Mouse (Mus musculus) stomach, embryonic 15.5 days (tissue): ENCODE data around the gene Duoxa2. TPM values are rescaled to one million over a fixed set of nuclear protein-coding genes. Genes with fewer than 3 reads are reported as not detected.

Experiments
- ATAC-seq: fragments of 200-750 bp; cut with Nextera tagmentation; 2 replicates; pipeline ENCODE4 v1.8.0; 2017; ENCODE audit warnings: low read depth, moderate number of reproducible peaks, moderate TSS enrichment; ENCODE audit not compliant: insufficient read depth, low FRiP score
- H3K27ac ChIP-seq: fragments of 300-500 bp; sonication (generic); 2 replicates; pipeline ENCODE4 v1.5.1; 2015; ENCODE audit warnings: mild to moderate bottlenecking, inconsistent platforms
- H3K27me3 ChIP-seq: fragments of 300-500 bp; sonication (generic); replicated peaks from 2 replicates; pipeline ENCODE4 v1.6.1; 2015; ENCODE audit warnings: inconsistent platforms
- H3K36me3 ChIP-seq: fragments of 300-500 bp; sonication (generic); 2 replicates; pipeline ENCODE4 v1.6.1; 2015; ENCODE audit warnings: inconsistent platforms
- H3K4me1 ChIP-seq: fragments of 300-500 bp; sonication (generic); 2 replicates; pipeline ENCODE4 v1.6.1; 2015; ENCODE audit warnings: inconsistent platforms
- H3K4me2 ChIP-seq: fragments of 300-500 bp; sonication (generic); 2 replicates; pipeline ENCODE4 v1.6.1; 2015; ENCODE audit warnings: mild to moderate bottlenecking, inconsistent platforms
- H3K4me3 ChIP-seq: fragments of 300-500 bp; sonication (generic); replicated peaks from 2 replicates; pipeline ENCODE4 v1.5.1; 2015; ENCODE audit warnings: inconsistent platforms
- H3K9ac ChIP-seq: fragments of 300-500 bp; sonication (generic); 2 replicates; pipeline ENCODE4 v1.6.1; 2015; ENCODE audit warnings: inconsistent platforms
- H3K9me3 ChIP-seq: fragments of 300-500 bp; sonication (generic); 2 replicates; pipeline ENCODE4 v1.6.1; 2016; ENCODE audit warnings: inconsistent platforms
- WGBS: fragments of 180-500 bp; shearing (Covaris S2); methylation state at CpG from one replicate; pipeline ENCODE4 v1.1.7; 2015; 5-methylcytosine and 5-hydroxymethylcytosine counted together
- polyA plus RNA-seq: library from polyadenylated mRNA; unstranded; fragments of >200 nt; fragmentation: Nextera tagmentation; extraction: Ambion mirVana; gene quantifications from 2 replicates; pipeline ENCODE4 v1.2.1, GENCODE M21; 2015

Duoxa2 gene
- 0.59 and 0.87 TPM in 2 replicates for polyA plus RNA-seq

DNA sequence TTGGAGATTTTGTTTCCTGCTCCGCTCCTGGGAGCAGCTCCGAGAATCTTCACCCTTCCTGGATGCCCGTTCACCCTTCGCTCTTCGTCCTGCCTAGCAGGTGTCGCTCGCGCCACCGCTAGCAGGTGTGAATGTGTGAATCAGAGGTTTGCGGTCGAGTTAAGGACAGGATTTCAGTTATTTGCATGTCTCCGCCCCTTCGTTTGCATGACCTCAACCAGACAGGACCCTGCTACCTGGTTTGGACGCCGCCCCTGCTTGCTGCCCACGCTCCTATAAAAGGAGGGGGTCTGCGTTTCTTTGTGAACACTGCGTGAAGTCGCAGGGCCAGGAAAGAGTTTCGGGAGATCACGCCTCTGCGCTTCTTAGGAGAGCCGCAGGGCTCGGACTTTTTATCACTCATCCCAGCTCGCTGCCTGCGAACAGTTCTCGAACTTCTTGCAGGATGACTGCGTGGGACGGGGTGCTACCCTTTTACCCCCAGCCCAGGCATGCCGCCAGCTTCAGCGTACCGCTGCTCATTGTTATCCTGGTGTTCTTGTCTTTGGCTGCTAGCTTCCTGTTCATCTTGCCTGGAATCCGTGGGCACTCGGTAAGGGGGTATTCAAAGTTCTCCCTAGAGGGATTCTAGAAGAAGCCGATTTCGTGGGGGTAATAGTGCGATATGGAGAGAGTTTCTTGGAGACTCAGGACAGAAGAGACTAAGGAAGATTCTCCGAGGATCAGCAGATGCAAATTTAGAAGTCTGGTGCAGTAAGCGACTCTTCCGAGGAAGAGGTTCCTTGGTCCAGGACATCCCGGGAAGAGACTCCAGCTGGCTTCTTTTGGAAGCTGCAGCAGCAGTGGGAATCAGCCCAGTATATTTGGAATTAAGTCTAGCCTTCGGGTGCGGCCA lies at the start of gene Duoxa2:
Gene Duoxa2, plus strand, starts transcription at position 305 of the 895 bp plus-strand sequence.
- Histone ChIP-seq H3K9ac (no peak within 1 kb of the TSS), H3K4me1 (peaks cover 35% of the 10 kb centered on the region), H3K4me3 (peak within 1 kb of the TSS; percentile 27), H3K9me3 (no peaks in the 10 kb centered on the region), H3K4me2 (peak within 1 kb of the TSS; percentile 57), H3K27ac (no peak within 1 kb of the TSS), H3K36me3 (no peaks in the 10 kb centered on the region), H3K27me3 (peaks cover 90% of the 10 kb centered on the region)
- ATAC-seq = no peak; the same call in 1 of the 2 replicates
- 1% methylated on average over 43 of the region's 43 CpGs for WGBS

DNA sequence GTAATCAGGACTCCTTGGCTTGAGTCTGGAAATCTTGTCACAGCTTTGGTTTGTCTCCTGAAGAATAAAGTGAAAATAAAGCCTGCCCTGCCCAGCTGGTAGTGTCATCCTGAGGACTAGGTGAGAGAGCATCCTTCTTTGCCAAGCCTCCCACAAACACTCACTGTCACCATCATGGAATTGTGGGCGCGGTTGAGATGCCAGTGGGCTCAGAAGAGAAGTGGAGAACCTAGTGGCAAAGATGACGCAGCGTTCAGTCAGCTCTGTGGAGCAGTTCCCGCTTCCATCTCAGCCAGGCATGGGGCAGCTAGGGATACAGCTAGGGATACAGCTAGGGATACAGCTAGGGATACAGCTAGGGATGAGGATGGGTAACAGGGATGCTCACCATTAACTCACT lies 42.7 kb upstream of the Duoxa2 start:
- no peaks in the 10 kb centered on the region for H3K9me3 ChIP-seq
- no peak overlapping the region for H3K27ac ChIP-seq
- H3K36me3 ChIP-seq = no peaks in the 10 kb centered on the region
- no peak overlapping the region for H3K4me3 ChIP-seq
- no peak for ATAC-seq
- no peaks in the 10 kb centered on the region for H3K27me3 ChIP-seq
- WGBS = 90% methylated on average over 5 of the region's 5 CpGs
- H3K4me1 ChIP-seq = no peaks in the 10 kb centered on the region
- H3K9ac ChIP-seq = no peak overlapping the region
- H3K4me2 ChIP-seq = no peak overlapping the region

DNA sequence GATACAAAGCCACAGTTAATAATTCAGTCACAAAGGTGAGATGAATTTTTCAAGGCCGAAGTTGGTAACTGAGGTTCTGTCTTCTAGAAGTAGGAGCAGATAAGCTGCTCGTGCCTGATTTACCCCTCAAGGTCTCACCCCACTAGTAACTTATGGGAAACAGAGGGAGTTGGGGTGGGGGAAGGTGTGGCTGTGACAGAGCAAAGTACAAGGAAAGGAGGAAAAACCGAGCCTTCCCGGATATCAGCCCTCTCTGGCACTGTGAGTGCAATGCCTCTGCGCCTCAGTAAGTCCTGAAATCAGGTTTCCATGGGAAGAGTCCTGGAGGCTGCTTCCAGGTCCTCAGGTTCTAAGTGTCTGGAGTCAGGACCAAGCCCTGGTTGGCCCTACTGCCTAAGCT lies 38.0 kb upstream of the Duoxa2 start:
- Histone ChIP-seq H3K27ac (no peak overlapping the region; the same call in 1 of the 2 replicates), H3K9ac (no peak overlapping the region), H3K9me3 (no peaks in the 10 kb centered on the region), H3K4me2 (no peak overlapping the region), H3K36me3 (no peaks in the 10 kb centered on the region), H3K4me1 (no peaks in the 10 kb centered on the region), H3K27me3 (no peaks in the 10 kb centered on the region), H3K4me3 (no peak overlapping the region)
- 74% methylated on average over 5 of the region's 5 CpGs for WGBS
- 0 out of 2 replicates have a peak, but pooled peaks have one; percentile 48 for ATAC-seq

DNA sequence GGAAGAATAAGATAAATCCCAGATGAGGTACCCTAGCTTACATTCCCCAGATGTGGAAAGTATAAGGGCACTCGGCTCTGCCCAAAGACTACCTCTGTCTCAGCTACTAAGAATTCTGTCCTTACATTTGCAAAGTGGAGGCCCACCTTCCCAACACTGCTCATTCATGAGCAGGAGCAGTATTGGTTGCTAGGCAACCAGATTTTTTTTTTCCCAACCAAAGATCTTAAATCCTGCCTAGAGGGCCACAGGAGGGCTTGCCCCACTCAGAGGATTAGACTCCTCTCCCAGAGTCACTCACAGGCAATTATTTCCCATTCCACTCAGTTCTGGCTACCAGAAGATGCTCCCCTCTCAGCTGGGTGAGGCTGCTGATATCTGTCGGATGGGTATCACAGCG lies 34.0 kb upstream of the Duoxa2 start:
- no peaks in the 10 kb centered on the region for H3K27me3 ChIP-seq
- H3K4me2 ChIP-seq = no peak overlapping the region
- H3K4me3 ChIP-seq = no peak overlapping the region
- no peaks in the 10 kb centered on the region for H3K4me1 ChIP-seq
- no peak overlapping the region for H3K27ac ChIP-seq
- WGBS = 73% methylated on average over 3 of the region's 3 CpGs
- H3K9ac ChIP-seq = no peak overlapping the region
- no peaks in the 10 kb centered on the region for H3K9me3 ChIP-seq
- no peak for ATAC-seq
- H3K36me3 ChIP-seq = no peaks in the 10 kb centered on the region

DNA sequence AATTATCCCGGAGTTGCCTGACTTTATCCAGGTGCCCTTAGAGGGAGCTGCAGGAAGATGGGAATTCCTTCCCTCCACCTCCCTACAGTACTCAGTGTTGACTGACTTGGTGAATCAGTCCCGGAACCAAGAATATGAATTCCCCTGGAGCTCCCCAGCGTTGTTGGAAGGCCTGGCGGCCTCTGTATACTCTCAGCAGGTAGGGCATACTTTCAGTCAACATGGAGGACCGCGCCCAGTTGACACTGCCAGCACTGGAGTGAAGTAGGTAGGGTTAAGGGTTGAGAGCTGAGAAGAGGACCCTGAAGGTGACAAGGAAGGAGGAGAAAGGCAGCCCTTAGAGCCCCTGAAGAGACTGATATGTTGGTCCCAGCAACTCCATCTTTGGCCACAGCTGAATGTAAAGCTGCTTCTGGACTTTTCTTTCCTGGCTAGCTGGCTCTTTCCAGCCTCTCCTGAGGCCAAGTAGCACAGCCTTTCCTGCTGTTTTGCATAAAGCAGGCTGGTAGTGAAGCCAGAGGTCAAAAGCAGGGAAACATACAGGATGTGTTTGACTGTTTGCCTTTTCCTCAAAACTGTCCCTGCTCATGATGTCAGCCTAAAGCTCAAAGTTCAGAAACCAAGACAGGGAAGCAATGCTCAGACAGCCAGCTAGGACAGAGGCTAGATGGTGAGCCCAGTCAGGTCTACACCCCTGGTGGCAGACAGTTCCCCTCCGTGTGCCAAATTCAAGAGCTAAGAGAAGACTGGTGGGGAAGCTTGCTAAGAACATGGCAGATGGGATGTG lies 32.1 kb upstream of the Duoxa2 start:
- H3K36me3 ChIP-seq = no peaks in the 10 kb centered on the region
- H3K27me3 ChIP-seq = no peaks in the 10 kb centered on the region
- peak; percentile 86 for ATAC-seq
- no peaks in the 10 kb centered on the region for H3K4me1 ChIP-seq
- H3K4me2 ChIP-seq = no peak overlapping the region
- H3K9me3 ChIP-seq = no peaks in the 10 kb centered on the region
- peak overlapping the region; percentile 59 for H3K27ac ChIP-seq
- H3K9ac ChIP-seq = no peak overlapping the region
- WGBS = 82% methylated on average over 7 of the region's 7 CpGs
- H3K4me3 ChIP-seq = no peak overlapping the region

DNA sequence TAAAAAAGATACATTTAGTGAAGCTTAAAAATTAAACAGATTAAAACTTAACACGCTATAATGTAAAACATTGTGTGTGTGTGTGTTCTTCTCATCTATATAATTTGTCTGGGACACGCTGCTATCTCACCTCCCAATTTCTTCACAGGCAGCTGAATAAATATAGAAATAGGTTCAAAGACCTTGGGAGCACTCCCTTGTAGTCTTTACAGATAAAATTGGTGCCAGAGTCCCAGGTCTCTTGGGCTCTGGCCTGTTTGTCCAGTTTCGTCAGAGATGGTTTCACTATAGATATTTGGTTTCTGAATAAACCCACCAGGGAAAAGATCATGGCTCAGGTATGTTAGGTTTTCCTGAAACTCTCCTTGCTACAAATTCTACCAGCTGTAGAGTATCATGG lies 19.9 kb upstream of the Duoxa2 start:
- no peak overlapping the region for H3K4me2 ChIP-seq
- H3K9ac ChIP-seq = no peak overlapping the region
- H3K4me3 ChIP-seq = no peak overlapping the region
- H3K27me3 ChIP-seq = no peaks in the 10 kb centered on the region
- no peaks in the 10 kb centered on the region for H3K4me1 ChIP-seq
- no peak overlapping the region for H3K27ac ChIP-seq
- no peaks in the 10 kb centered on the region for H3K36me3 ChIP-seq
- H3K9me3 ChIP-seq = no peaks in the 10 kb centered on the region
- WGBS = 67% methylated on average over 3 of the region's 3 CpGs
- no peak for ATAC-seq

DNA sequence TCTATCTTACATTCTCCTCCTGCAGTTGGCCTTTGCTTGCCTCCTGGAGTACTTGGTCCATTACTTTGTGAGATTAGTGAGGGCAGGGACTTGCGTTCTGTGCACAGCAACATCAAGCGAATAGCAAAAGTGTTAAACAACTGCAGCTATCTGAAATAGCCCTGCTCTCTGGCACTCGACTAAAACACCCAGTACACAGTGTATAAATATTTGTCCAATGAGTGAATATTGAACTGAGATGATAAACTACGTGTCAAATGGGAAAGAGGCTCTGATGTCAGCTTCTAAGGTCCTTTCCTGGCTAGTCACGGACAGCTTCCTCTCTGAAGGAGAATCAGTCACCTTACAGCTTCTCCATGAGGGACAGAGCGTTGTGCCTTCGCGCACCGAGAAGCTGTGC lies 14.6 kb upstream of the Duoxa2 start:
- no peaks in the 10 kb centered on the region for H3K9me3 ChIP-seq
- no peak overlapping the region for H3K4me2 ChIP-seq
- no peak overlapping the region for H3K9ac ChIP-seq
- ATAC-seq = no peak
- no peaks in the 10 kb centered on the region for H3K36me3 ChIP-seq
- no peaks in the 10 kb centered on the region for H3K27me3 ChIP-seq
- no peaks in the 10 kb centered on the region for H3K4me1 ChIP-seq
- no peak overlapping the region for H3K27ac ChIP-seq
- no peak overlapping the region for H3K4me3 ChIP-seq
- WGBS = 61% methylated on average over 9 of the region's 9 CpGs

DNA sequence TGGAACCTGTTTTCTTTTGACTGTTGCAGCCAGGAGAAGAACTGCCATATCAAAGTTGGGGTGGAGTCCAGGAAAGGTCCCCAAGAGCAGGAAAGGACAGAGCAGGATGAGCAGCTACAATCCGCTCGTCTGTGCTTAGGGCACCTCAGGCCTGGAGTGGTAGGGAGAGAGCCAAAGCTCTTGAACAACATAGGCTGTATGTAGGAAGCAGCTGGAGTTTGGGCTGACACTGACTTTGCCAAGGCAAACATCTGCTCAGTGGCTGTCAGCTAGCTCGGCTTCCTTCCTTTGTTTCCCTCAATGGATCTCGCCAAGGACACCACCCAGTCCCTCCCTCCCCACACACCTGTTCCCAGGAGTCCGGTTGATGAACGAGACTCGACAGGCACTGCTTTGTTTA lies 12.6 kb upstream of the Duoxa2 start:
- Histone ChIP-seq H3K27me3 (no peaks in the 10 kb centered on the region), H3K9ac (no peak overlapping the region), H3K4me2 (no peak overlapping the region), H3K4me1 (no peaks in the 10 kb centered on the region), H3K36me3 (no peaks in the 10 kb centered on the region), H3K27ac (no peak overlapping the region), H3K4me3 (no peak overlapping the region), H3K9me3 (no peaks in the 10 kb centered on the region)
- WGBS = 49% methylated on average over 7 of the region's 7 CpGs
- ATAC-seq = no peak

DNA sequence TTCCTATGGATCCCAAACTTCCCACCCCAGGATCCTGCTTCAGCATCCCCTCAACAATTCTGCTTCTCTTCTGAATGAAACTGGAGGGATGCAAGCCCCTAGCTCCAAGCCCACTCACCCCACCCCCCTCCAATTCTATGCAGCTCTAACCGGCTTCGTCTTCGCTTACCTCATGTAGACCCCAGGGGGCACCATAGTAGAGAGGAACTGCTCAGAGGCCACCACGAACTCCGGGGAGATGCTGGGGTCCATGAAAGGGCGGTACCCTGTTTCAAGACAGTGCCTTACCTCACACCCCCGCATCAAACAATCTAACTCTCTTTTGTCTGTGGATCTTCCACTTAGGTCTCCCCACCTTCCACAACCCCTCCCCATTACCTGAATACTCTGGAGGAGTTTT lies 3.8 kb upstream of the Duoxa2 start:
- Histone ChIP-seq H3K9ac (no peak overlapping the region), H3K36me3 (no peaks in the 10 kb centered on the region), H3K4me1 (peaks cover 23% of the 10 kb centered on the region), H3K27ac (no peak overlapping the region), H3K27me3 (peaks cover 53% of the 10 kb centered on the region), H3K9me3 (no peaks in the 10 kb centered on the region), H3K4me2 (no peak overlapping the region), H3K4me3 (no peak overlapping the region)
- 11% methylated on average over 7 of the region's 7 CpGs for WGBS
- no peak for ATAC-seq

DNA sequence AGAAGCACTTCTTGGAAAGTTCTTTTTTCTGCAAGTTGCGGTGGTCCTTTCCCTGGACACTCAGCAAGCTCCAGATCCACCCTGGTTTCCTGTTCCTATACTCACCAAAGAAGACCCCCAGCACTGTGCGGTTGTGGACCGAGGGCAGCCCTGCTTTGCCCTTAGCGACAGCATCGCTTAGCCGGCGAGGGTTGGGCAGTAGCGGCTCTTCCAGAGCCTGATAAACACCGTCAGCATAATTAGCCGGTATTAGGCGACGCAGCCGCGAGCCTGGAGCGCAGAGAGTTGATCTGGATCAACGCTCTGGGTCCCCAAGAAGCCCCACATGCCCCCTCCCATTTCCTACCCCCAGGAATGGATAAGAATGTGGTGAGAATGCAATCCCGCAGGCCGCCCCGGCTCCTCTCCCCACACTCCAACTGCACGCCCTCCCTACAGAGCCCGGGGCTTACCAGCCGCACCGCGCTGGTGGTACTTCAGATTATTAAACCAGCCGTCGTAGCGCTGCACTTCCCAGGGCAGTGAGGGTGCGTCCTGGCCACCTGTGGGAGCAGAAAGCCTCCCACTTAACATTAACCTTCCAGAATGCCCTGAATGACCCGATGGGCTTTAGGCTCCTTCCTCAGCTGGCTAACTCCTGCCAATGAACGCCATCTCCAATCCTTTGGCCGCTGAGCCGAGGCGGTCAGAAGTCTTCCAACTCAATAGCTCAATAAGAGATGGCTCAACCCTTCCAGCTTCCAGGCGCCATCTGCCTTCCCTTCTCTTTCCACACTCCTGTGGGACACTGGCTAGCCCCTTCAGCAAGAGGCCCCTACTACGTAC lies 1.2 kb upstream of the Duoxa2 start:
- Histone ChIP-seq H3K9me3 (no peaks in the 10 kb centered on the region), H3K27me3 (peaks cover 77% of the 10 kb centered on the region), H3K4me1 (peaks cover 35% of the 10 kb centered on the region), H3K36me3 (no peaks in the 10 kb centered on the region), H3K27ac (no peak overlapping the region), H3K9ac (no peak overlapping the region), H3K4me2 (peak overlapping the region; percentile 44), H3K4me3 (peak overlapping the region; percentile 4)
- WGBS = 1% methylated on average over 35 of the region's 35 CpGs
- ATAC-seq = no peak

DNA sequence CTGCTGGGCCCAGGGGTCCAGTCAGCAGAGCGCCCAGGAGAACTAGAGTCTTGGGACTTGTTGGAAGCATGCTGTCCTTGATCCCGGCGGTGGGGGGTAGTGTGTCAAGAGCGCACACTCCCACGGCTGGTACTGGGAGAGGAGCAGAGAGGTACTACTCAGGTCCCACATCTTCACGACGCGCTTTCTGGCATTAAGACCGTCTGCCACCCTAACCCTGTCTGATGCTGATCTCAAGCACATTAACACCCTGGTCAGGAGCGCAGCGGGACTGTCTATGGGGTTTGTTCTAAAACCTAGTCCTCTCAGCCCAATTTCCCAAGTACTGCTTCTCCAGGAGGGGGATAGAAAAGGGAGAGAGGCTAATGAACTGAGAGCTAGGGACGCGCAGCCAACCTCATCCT lies 602 bp upstream of the Duoxa2 start, which contains the start of gene Duox2:
Gene Duox2, minus strand, starts transcription at position 354 of the 404 bp plus-strand sequence.
- Histone ChIP-seq H3K4me3 (peak within 1 kb of the TSS; percentile 27), H3K4me1 (peaks cover 35% of the 10 kb centered on the region), H3K27ac (no peak within 1 kb of the TSS), H3K9me3 (no peaks in the 10 kb centered on the region), H3K36me3 (no peaks in the 10 kb centered on the region), H3K27me3 (peaks cover 83% of the 10 kb centered on the region), H3K9ac (no peak within 1 kb of the TSS), H3K4me2 (peak within 1 kb of the TSS; percentile 57)
- no peak for ATAC-seq
- 3% methylated on average over 13 of the region's 13 CpGs for WGBS
